Mouse (Mus musculus) mature B cell (primary cell): Measurements from ENCODE around the gene Gal3st4.
"Not testable (repeated sequence)": the region's sequence is repeated elsewhere in the genome, so short reads cannot be mapped to it uniquely, and the experiment has no call there.

Source experiments
- in situ Hi-C: fragments of 300-500 bp; cut with MboI; formaldehyde crosslinking; loops from 2 replicates; pipeline ENCODE4 v1.14.3; 2019

Gene Gal3st4

DNA sequence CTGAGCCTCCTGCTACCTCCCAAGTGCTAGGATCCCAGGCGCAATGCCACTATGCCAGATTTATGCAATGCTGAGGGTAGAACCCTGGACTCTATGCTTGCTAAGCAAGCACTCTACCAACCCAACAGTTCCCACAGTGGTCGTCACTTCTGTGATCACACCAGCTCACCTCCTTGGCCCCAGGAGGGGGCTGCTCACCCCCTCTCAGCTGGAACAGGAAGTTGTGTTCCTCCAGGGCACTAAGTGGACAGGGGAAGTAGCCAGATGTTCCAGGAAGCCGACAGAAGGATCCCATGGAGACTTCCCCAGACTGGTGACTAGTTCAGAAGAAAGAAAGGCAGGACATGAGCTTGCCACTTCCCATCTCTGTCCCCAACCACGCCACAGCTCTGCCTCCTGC is 10.6 kb downstream of the Gal3st4 start:
- in situ Hi-C loops, result no loop called here

DNA sequence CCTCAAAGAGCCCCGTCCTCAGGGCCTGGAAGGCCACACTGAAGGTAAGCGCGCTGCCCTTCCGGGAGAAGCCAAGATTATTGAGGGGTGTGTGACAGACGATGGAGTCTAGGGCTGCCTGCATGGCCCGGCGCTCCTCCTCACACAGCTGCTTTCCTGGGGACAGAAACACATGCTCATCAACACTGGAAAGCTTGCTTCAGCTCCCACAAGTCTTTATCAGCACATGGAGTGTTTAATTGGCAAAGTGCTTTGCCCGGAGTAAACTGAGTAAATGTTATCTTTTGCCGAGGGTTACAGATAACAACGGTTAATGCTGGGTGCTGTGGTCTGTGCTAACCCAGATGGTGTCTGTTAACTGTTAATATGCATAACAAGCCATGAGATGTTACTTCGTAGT is 11.8 kb downstream of the Gal3st4 start:
- in situ Hi-C loops, result no loop called here

DNA sequence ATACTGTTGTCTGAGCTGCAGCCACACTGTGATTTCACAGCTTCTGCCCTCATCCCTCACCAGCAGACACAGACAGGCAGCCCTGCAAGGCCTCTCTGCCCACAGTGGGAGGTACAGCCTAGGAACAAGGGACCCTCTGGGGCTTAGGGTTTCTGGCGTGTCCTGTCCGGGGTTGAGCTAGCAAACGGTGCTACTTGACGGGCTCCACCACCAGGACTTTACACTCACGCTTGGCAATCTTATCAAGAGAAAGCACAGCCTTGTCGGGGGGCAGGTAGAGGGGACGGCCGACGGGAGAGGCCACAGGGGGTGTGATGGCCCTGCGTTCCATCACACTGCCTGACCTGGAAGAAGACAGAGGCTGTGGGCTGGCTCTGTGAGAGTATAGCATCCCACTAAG is 12.6 kb downstream of the Gal3st4 start:
- in situ Hi-C loops, result no loop called here

DNA sequence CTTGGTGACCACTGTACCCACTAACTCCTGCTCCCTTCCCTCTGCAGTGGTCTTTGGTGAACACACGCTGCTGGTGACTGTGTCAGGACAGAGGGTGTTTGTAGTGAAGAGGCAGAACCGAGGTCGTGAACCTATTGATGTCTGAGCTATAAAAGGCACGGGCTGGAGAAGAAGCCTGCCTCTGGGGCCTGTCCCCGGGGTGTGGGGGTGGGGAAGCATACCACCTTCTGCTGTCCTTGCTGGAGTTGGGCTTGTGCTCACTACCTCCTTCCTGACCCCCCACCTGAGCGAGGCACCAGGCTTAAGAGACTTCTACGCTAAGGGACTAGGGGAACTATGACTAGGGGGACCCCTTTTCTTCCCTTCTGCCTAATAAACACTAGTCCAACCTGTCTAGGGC is 13.6 kb downstream of the Gal3st4 start:
- in situ Hi-C loops, result no loop called here

DNA sequence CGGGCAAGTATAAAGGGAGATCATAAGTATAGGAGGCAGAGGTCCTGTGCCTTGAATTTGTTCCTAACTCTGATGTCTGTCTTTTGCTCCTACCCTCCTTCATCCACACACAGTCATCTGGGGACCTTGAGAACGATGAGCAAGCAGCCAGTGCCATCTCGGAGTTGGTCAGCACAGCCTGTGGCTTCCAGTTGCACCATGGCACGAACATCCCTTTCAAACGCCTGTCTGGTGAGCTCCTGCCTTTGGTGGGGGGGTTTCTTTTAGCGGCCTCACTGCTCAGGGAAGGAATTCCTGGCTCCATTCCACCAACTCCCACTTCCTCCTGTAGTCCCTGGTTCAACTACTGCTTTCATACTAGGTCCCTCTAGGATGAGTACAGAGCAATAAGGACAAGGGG is 14.1 kb downstream of the Gal3st4 start:
- in situ Hi-C loops, result no loop called here

DNA sequence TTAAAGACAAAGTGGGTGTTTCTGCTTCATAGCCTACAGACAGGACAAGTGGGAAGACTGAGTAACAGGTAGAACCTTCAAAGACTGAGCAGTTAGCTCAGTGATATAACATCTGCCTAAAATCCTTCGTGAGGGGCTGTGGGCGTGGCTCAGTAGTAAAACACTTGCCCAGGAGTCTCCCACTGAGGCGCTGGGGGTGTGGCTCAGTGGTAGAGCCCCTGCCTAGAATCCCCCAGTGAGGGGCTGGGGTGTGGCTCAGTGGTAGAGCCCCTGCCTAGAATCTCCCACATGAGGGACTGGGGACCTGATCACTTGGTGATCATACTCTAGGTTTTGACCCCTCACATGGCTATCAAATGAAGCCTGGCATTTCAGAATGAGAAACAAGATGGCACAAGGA is 14.6 kb downstream of the Gal3st4 start:
- in situ Hi-C loops, result no loop called here

GRCm38 (mm10) chr5:138257585-138257978 is 15.1 kb downstream of the Gal3st4 start:
- in situ Hi-C loops, result no loop called here

GRCm38 (mm10) chr5:138256966-138257584 is 15.6 kb downstream of the Gal3st4 start:
- in situ Hi-C loops, result no loop called here

DNA sequence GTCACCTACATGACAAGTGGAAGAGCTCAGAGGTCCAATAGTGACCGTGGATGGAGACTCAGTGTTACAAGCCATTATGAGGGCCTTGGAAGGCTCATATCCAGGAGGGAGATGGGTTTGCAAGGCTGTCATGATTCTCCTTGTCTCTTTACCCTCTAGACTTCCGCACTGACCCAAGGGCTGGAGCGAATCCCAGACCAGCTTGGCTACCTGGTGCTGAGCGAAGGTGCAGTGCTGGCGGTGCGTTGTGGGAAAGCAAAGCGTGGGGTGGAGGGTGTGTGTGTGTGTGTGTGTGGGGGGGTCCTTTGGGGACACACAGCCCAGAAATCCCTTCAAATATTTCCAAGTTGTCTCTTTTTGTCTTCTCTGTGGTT is 16.6 kb downstream of the Gal3st4 start:
- in situ Hi-C loops, result no loop called here

- in situ Hi-C loops, result no loop called here
Measured at GRCm38 (mm10) chr5:138255353-138256093, 17.1 kb downstream of the Gal3st4 start, which contains the start of gene Lamtor4. Lamtor4 (plus strand) TSS chr5:138255482.

DNA sequence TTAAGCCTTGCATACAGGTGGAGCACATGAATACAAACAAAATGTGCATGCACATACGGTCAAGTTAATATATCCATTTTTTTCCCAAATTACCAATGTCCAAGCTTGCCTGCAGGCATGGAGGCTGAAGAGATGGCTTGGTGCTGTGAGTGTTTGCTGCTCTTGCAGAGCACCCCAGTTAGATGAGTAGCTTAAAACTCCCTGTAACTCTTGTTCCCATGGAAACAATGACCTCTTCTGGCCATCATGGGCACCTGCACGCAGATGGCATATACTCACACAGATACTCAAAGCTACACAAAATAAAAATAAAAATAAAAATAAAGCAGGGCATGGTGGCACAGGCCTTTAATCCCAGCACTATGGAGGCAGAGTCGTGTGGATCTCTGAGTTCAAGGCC is 19.6 kb downstream of the Gal3st4 start:
- in situ Hi-C loops, result no loop called here

DNA sequence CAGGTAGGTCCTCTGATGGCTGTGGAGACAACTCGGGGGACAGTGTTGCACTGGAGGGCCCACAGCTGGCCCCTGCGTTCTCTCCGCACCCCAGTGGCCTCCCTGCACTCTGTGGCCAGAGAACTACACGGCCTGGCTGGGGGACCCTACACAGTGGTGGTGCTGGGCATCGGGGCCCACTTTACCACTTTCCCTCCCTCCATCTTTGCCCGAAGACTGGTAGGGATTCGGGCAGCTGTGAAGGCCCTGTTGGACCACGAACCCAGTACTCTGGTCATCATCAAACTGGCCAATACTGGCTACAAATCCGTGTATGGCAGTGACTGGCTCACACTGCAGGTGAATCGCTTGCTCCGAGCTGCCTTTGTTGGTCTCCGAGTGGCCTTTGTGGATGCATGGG is 21.5 kb downstream of the Gal3st4 start:
- in situ Hi-C loops, result no loop called here

DNA sequence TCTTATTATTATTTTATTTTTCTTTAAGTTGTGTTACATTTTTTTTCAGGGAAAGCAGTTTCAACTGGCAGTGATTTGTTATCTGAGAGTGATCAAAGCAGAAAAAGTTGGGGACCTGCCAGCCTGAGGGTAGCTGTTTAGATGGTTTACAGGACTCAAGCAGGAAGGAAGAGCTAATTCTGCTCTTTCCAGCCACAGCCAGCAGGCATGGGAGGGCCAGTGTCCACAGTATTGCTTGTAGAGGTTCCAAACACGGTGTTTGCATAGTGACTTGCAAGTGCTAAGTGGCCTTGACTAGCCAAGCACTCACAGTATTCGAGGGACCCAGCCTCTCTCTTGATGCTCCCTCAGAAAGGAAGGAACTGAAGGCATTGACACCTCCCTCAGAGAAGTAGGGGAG is 31.1 kb downstream of the Gal3st4 start:
- in situ Hi-C loops, result no loop called here

GRCm38 (mm10) chr5:138234224-138234623 is 38.4 kb downstream of the Gal3st4 start:
- in situ Hi-C loops, result no loop called here

DNA sequence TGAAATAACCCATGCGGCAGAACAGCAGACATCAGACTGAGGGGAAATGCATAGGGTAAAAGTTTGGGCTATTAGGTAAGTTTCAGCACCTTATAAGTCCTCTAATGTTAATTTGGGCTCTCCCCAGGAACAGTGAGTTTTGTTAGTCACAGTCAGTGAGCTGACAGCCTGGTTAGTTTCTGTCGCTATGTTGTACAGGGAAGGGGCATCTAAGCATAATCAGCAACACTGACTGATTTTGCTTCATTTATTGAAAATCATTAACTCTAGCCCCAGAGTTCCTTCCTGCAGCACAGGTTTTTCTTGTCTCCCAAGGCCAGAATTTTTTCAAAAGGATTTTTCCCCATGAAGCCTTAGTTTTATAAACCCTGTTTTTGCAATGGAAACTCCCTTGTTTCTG is 38.9 kb downstream of the Gal3st4 start:
- in situ Hi-C loops, result no loop called here

GRCm38 (mm10) chr5:138229511-138229910 is 43.1 kb downstream of the Gal3st4 start:
- in situ Hi-C loops, result no loop called here

GRCm38 (mm10) chr5:138228026-138228425 is 44.6 kb downstream of the Gal3st4 start:
- in situ Hi-C loops, result no loop called here

DNA sequence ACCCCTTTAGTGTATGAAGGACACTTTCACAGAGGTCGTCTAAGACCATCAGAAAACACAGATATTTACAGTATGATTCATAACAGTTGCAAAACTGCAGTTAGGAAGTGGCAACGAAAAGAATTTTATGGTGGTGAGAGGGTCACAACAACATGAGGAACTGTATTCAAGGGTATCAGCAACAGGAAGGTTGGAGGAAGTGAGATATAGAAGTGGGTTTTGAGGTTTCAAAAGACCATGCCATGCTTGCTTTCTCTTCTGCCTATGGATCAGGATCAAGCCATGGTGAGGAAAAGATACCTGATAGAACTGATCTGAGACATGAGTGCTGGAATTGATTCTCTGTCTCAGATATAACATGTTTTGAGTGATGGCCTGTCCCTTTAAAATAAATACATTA is 45.3 kb downstream of the Gal3st4 start:
- in situ Hi-C loops, result no loop called here

DNA sequence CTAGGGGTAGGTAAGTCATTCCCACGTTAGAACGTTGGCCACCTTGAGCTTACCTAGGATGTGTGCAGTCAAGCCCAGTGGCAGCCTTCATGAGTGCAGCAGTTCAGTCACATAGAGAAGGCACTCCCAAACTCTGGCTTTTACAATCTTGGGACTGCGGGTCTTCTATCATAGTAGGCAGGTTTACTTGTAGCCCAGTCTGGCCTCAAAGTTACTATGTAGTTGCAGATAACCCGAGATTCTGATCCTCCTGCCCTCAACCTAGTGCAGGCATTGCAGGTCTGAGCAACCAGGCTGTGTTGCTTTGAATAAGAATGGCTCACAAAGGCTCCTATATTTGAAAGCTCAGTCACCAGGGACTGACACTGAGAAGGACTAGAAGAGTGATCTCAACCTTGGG is 46.1 kb downstream of the Gal3st4 start:
- in situ Hi-C loops, result no loop called here

DNA sequence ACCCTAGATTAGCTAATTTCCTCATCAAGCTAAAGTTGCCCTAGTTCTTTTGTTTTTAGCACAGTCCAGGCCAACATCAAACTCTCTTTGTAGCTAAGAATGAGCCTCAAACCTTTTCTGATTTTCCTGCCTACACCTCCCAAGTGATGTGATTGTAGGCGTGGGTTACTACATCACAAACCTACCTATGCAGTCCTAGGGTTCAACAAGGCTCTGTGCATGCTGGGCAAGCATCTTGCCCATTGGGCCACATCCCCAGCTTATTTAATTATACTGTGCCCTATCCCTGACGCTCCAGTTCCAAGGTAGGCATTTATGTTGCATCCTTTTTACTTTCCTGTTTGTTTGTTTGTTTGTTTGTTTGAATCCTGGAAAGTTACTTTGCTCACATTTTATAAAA is 46.9 kb downstream of the Gal3st4 start, which contains the start of gene Nxpe5:
Gene Nxpe5 (plus strand): TSS at position 199 of the 400 bp plus-strand sequence.
- in situ Hi-C loops, result no loop called here

DNA sequence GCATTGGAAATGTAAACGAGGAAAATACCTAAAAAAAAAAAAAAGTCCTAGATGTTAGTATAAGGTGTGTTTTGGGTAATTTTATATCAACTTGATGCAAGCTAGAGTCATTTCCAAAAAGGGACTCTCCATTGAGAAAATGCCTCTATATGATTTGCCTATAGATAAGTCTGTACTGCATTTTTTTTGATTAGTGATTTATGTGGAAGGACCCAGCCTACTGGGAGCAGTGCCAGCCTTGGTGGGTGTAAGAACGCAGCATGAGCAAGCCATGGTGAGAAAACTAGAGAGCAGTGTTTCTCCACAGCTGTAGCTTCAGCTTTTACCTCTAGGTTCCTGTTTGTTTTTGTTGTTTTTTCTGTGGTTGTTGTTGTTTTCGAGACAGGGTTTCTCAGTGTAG is 49.4 kb downstream of the Gal3st4 start:
- in situ Hi-C loops, result no loop called here

- in situ Hi-C loops, result no loop called here
Measured at GRCm38 (mm10) chr5:138222111-138222510, 50.5 kb downstream of the Gal3st4 start.

DNA sequence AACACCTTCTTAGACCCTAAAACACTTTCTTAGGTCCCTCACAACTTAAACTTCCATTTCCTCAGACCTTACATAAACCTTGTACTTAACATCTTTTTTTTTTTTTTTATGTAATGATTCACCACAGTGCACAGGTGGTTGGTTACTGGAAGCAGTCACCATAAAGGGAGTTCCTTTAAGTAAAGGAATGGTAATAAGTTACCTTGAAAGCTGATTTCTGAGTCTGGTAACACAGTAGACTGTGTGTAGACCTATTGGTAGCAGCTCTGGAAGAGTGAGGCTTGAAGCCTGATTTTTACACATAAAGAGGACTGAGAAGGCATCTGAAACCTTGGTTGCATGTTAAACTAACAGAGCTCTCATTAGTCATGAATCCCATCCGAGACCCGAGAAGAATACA is 52.8 kb downstream of the Gal3st4 start:
- in situ Hi-C loops, result no loop called here

- in situ Hi-C loops, result not testable (repeated sequence)
Measured at GRCm38 (mm10) chr5:138216632-138217031, 56.0 kb downstream of the Gal3st4 start.
